Mouse (Mus musculus) embryo, embryonic 11.5 days (tissue): ENCODE measurements around the gene Gnaq.
A peak's percentile ranks its signal among the peaks of the same experiment; 100 is the strongest.

Experiments used
- DNase-seq: peaks from one replicate; pipeline ENCODE4 v3.0.0-alpha.2; 2012; ENCODE audit warnings: low read depth, low spot score

Gnaq gene

GRCm38 (mm10) chr19:16318128-16318811, 185.6 kb downstream of the Gnaq start:
- DNase-seq: no peak

- DNase-seq: no peak
Measured at GRCm38 (mm10) chr19:16319986-16320385, 187.4 kb downstream of the Gnaq start.

- DNase-seq: no peak
Measured at GRCm38 (mm10) chr19:16322986-16323385, 190.4 kb downstream of the Gnaq start.

GRCm38 (mm10) chr19:16324239-16324638, 191.6 kb downstream of the Gnaq start:
- DNase-seq: no peak

- no peak for DNase-seq
Measured at GRCm38 (mm10) chr19:16325911-16326310, 193.3 kb downstream of the Gnaq start.

GRCm38 (mm10) chr19:16327401-16328073, 194.9 kb downstream of the Gnaq start:
- no peak for DNase-seq

- no peak for DNase-seq
Measured at GRCm38 (mm10) chr19:16328074-16328850, 195.6 kb downstream of the Gnaq start.

- no peak for DNase-seq
Measured at GRCm38 (mm10) chr19:16329056-16329455, 196.4 kb downstream of the Gnaq start.

- DNase-seq: no peak
Measured at GRCm38 (mm10) chr19:16329648-16330047, 197.0 kb downstream of the Gnaq start.

- no peak for DNase-seq
Measured at GRCm38 (mm10) chr19:16330161-16330560, 197.5 kb downstream of the Gnaq start.

GRCm38 (mm10) chr19:16331047-16331446, 198.4 kb downstream of the Gnaq start:
- no peak for DNase-seq

- no peak for DNase-seq
Measured at GRCm38 (mm10) chr19:16337866-16338530, 205.4 kb downstream of the Gnaq start.

GRCm38 (mm10) chr19:16339954-16340586, 207.4 kb downstream of the Gnaq start:
- no peak for DNase-seq

- DNase-seq: no peak
Measured at GRCm38 (mm10) chr19:16342702-16343101, 210.1 kb downstream of the Gnaq start.

GRCm38 (mm10) chr19:16345516-16345915, 212.9 kb downstream of the Gnaq start:
- DNase-seq: no peak

- no peak for DNase-seq
Measured at GRCm38 (mm10) chr19:16347037-16347436, 214.4 kb downstream of the Gnaq start.

- DNase-seq: peak; percentile 20
Measured at GRCm38 (mm10) chr19:16353701-16354136, 221.1 kb downstream of the Gnaq start.

GRCm38 (mm10) chr19:16358148-16358547, 225.5 kb downstream of the Gnaq start:
- no peak for DNase-seq

GRCm38 (mm10) chr19:16358905-16359304, 226.3 kb downstream of the Gnaq start:
- DNase-seq: no peak

- no peak for DNase-seq
Measured at GRCm38 (mm10) chr19:16366465-16367063, 233.9 kb downstream of the Gnaq start.

- DNase-seq: no peak
Measured at GRCm38 (mm10) chr19:16367218-16367617, 234.6 kb downstream of the Gnaq start.
